Mouse (Mus musculus): Measurements from ENCODE around the gene Apoe. TPM values are rescaled to one million over a fixed set of nuclear protein-coding genes. Genes with fewer than 3 reads are reported as not detected.
A peak's percentile ranks its signal among the peaks of the same experiment; 100 is the strongest.

Gene Apoe
- total and polyA plus RNA-seq, 3 experiments = 33.3 to 61.4 TPM; not detected in 1

- Histone ChIP-seq H3K9me3 (replicated peaks; ENCODE audit: insufficient read depth, low read length) (no peaks in the 10 kb centered on the region), H3K4me3 (ENCODE audit: control insufficient read depth in 1 of 2, insufficient read depth in 1 of 2, low read depth in 2 of 2, low read length in 2 of 2) (no peak overlapping the region), H3K9ac (ENCODE audit: control insufficient read depth, low read depth, low read length, poor library complexity, severe bottlenecking) (no peak overlapping the region), H3K27me3 (ENCODE audit: control insufficient read depth in 1 of 2, insufficient read depth in 2 of 2, low read length in 2 of 2) (no peaks in the 10 kb centered on the region), H3K36me3 (ENCODE audit: control insufficient read depth in 1 of 2, insufficient read depth in 2 of 2, low read length in 2 of 2) (peaks cover 0 to 31% of the 10 kb centered on the region in 2 experiments; a peak in 2 of 4 replicates), H3K79me2 (ENCODE audit: control insufficient read depth, insufficient read depth, low read length, poor library complexity) (no peaks in the 10 kb centered on the region), H3K27ac (ENCODE audit: control insufficient read depth, low read depth, low read length) (no peak overlapping the region), H3K4me1 (ENCODE audit: control insufficient read depth in 1 of 2, insufficient read depth in 2 of 2, low read length in 2 of 2) (peaks cover 12 to 36% of the 10 kb centered on the region in 2 experiments)
- TF ChIP-seq MAZ (IDR thresholded peaks at IDR 0.05; ENCODE audit: low read depth, low read length) (no peak), RAD21 (IDR thresholded peaks at IDR 0.05; ENCODE audit: low read depth, low read length) (no peak), ZC3H11A (IDR thresholded peaks at IDR 0.05; ENCODE audit: low read depth, low read length) (no peak), SMC3 (IDR thresholded peaks at IDR 0.05; ENCODE audit: low read depth, low read length) (no peak), USF1 (IDR thresholded peaks at IDR 0.05; ENCODE audit: low read depth, low read length) (no peak), NRF1 (IDR thresholded peaks at IDR 0.05; ENCODE audit: insufficient read depth, low read depth, low read length, poor library complexity, severe bottlenecking) (no peak), ELF1 (IDR thresholded peaks at IDR 0.05; ENCODE audit: low read depth, low read length) (no peak), MYC (IDR thresholded peaks at IDR 0.05; ENCODE audit: low read depth, low read length) (no peak), CHD1 (IDR thresholded peaks at IDR 0.05; ENCODE audit: low read depth, low read length) (no peak), E2F4 (IDR thresholded peaks at IDR 0.05; ENCODE audit: borderline replicate concordance, low read depth, low read length) (no peak), KAT2A (conservative IDR thresholded peaks at IDR 0.05; ENCODE audit: low read depth, low read length) (no peak), CTCF (IDR thresholded peaks at IDR 0.05 in 2 of 3, conservative IDR thresholded peaks at IDR 0.05 in 1 of 3; ENCODE audit: control insufficient read depth in 1 of 3, insufficient read depth in 1 of 3, low read depth in 2 of 3, low read length in 3 of 3, poor library complexity in 1 of 3, severe bottlenecking in 1 of 3) (no peak), MAX (IDR thresholded peaks at IDR 0.05; ENCODE audit: low read length) (no peak), USF2 (IDR thresholded peaks at IDR 0.05; ENCODE audit: borderline replicate concordance in 1 of 2, insufficient read depth in 1 of 2, low read depth in 1 of 2, low read length in 2 of 2) (no peak)
- DNase-seq (ENCODE audit: low read depth, low spot score) = no peak
These were observed 8.1 kb downstream of the Apoe start for GRCm38 (mm10) chr7:19690845-19691244.

DNA sequence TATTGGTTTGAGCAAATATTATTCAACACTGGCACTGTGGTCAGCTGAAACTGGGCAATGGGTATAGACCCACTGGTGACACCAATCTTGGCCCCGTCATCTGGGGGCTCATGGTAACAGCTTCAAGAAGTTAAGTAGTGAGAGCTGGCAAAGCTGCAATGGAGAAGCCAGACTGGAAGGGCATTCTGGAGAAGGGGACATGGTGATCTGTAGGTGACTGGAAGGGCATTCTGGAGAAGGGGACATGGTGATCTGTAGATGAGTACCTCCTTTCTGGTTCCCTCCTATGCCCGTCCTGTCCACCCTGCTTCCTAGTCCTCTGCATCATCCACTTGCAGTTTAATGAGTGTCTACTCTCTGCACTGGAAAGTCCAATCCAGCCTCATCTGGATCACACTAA is 10.4 kb downstream of the Apoe start:
- no peak for DNase-seq (ENCODE audit: low read depth, low spot score)
- H3K27me3 ChIP-seq (ENCODE audit: control insufficient read depth in 1 of 2, insufficient read depth in 2 of 2, low read length in 2 of 2) = no peaks in the 10 kb centered on the region
- no peak overlapping the region for H3K27ac ChIP-seq (ENCODE audit: control insufficient read depth, low read depth, low read length)
- H3K9ac ChIP-seq (ENCODE audit: control insufficient read depth, low read depth, low read length, poor library complexity, severe bottlenecking) = no peak overlapping the region
- no peak overlapping the region for H3K4me3 ChIP-seq (ENCODE audit: control insufficient read depth in 1 of 2, insufficient read depth in 1 of 2, low read depth in 2 of 2, low read length in 2 of 2)
- no peak for TF ChIP-seq ZC3H11A (IDR thresholded peaks at IDR 0.05; ENCODE audit: low read depth, low read length)
- no peak for TF ChIP-seq ELF1 (IDR thresholded peaks at IDR 0.05; ENCODE audit: low read depth, low read length)
- no peak for TF ChIP-seq ZMIZ1 (IDR thresholded peaks at IDR 0.05; ENCODE audit: low read depth, low read length)
- no peak for TF ChIP-seq MYB (IDR thresholded peaks at IDR 0.05; ENCODE audit: low read depth, low read length)
- TF ChIP-seq BHLHE40 (IDR thresholded peaks at IDR 0.05; ENCODE audit: borderline replicate concordance, low read depth, low read length) = no peak
- 0 out of 2 replicates have a peak, but pooled peaks have one; percentile 22 for TF ChIP-seq ZNF384 (IDR thresholded peaks at IDR 0.05; ENCODE audit: low read depth, low read length)
- no peaks in the 10 kb centered on the region for H3K9me3 ChIP-seq (replicated peaks; ENCODE audit: insufficient read depth, low read length)
- peaks cover 1 to 16% of the 10 kb centered on the region in 2 experiments for H3K4me1 ChIP-seq (ENCODE audit: control insufficient read depth in 1 of 2, insufficient read depth in 2 of 2, low read length in 2 of 2)
- no peaks in the 10 kb centered on the region for H3K79me2 ChIP-seq (ENCODE audit: control insufficient read depth, insufficient read depth, low read length, poor library complexity)
- peaks cover 0 to 11% of the 10 kb centered on the region in 2 experiments; a peak in 2 of 4 replicates for H3K36me3 ChIP-seq (ENCODE audit: control insufficient read depth in 1 of 2, insufficient read depth in 2 of 2, low read length in 2 of 2)

All from MEL (cell line).